In the genomic region with DNA sequence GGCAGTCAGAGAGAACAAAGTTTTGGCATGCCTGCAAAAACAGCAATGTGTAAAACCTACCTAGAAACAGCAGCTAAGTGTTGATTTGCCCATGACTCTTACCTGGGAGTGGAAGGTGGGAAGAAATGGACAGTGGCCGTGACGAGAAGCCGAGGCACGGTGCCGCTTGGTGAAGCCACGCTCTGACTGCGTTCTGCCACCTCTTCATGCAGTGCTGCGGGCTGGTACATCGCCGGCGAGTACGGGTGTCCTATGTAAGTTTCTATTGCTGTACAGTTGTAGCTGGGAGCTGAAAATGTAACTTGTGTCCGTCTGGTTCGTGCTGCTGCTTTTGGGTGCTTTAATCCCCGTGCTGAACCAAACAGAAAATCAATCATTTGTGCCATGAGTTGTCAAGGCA, we compare ENCODE assay signal across 12 mouse cellular contexts.
DNase-seq lines count a peak whose midpoint lies in the region; ATAC-seq and TF ChIP-seq lines count a peak whose summit lies in the region.
"Had no signal": no experiment of that assay in that cellular context is flagged by ENCODE, and none has a peak within 500 bp of the region (broad histone marks: within the 10 kb centered on the region; RNA-seq: fewer than 3 reads in every experiment).

No protein-coding gene starts in this region.

- no peak for DNase-seq in heart, postnatal 10 days
- DNase-seq in cerebellum, postnatal 10 days, result peak; percentile 7 to 23
- DNase-seq in hindbrain, postnatal 0 days (ENCODE audit: low spot score), result peak; percentile 17
- DNase-seq in ovary, postnatal 36 days (ENCODE audit: low spot score), result no peak
- DNase-seq in urinary bladder, postnatal 4 days (ENCODE audit: low spot score in 2 of 2), result no peak
- DNase-seq: adrenal gland, postnatal 10 days; kidney, adult 18-20 months had no signal

- TF ChIP-seq CTCF in hindbrain, postnatal 0 days (IDR thresholded peaks at IDR 0.05; ENCODE audit: low read depth), result no peak

- peak overlapping the region; percentile 6; the same call in 1 of the 2 replicates for H3K27ac ChIP-seq in heart, embryonic 13.5 days (replicated peaks)
- H3K27ac ChIP-seq in hindbrain, postnatal 0 days, result peak overlapping the region; percentile 66; the same call in 1 of the 2 replicates
- peak overlapping the region; percentile 66 for H3K27ac ChIP-seq in neural tube, embryonic 15.5 days (replicated peaks)
- H3K27ac ChIP-seq: liver, embryonic 14.5 days had no signal

- H3K9ac ChIP-seq in heart, embryonic 13.5 days, result no peak overlapping the region
- H3K9ac ChIP-seq in hindbrain, postnatal 0 days (replicated peaks; ENCODE audit: low read length), result peak overlapping the region; percentile 33
- peak overlapping the region; percentile 32; the same call in 1 of the 2 replicates for H3K9ac ChIP-seq in neural tube, embryonic 15.5 days (replicated peaks)
- H3K9ac ChIP-seq: liver, embryonic 14.5 days had no signal

- H3K4me2 ChIP-seq in heart, embryonic 13.5 days, result no peak overlapping the region
- peak overlapping the region; percentile 56 for H3K4me2 ChIP-seq in hindbrain, postnatal 0 days (ENCODE audit: low read depth, low read length)
- H3K4me2 ChIP-seq in neural tube, embryonic 15.5 days, result peak overlapping the region; percentile 49

- H3K4me1 ChIP-seq in heart, embryonic 13.5 days, result peaks cover 49% of the 10 kb centered on the region
- no peaks in the 10 kb centered on the region for H3K4me1 ChIP-seq in hindbrain, postnatal 0 days (ENCODE audit: insufficient read depth, low read length)
- peaks cover 16% of the 10 kb centered on the region for H3K4me1 ChIP-seq in neural tube, embryonic 15.5 days

- no peaks in the 10 kb centered on the region for H3K9me3 ChIP-seq in heart, embryonic 13.5 days
- no peaks in the 10 kb centered on the region for H3K9me3 ChIP-seq in hindbrain, postnatal 0 days (ENCODE audit: low read length)
- H3K9me3 ChIP-seq in neural tube, embryonic 15.5 days (replicated peaks), result no peaks in the 10 kb centered on the region

- H3K36me3 ChIP-seq in heart, embryonic 13.5 days, result no peaks in the 10 kb centered on the region
- no peaks in the 10 kb centered on the region for H3K36me3 ChIP-seq in hindbrain, postnatal 0 days (ENCODE audit: insufficient read depth, low read length)
- no peaks in the 10 kb centered on the region for H3K36me3 ChIP-seq in neural tube, embryonic 15.5 days

- WGBS in heart, embryonic 13.5 days, result 76% methylated on average over 15 of the region's 15 CpGs
- 66% methylated on average over 15 of the region's 15 CpGs for WGBS in hindbrain, postnatal 0 days
- WGBS in neural tube, embryonic 15.5 days, result 70% methylated on average over 15 of the region's 15 CpGs

- H3K4me3 ChIP-seq in heart, embryonic 13.5 days, result no peak overlapping the region
- H3K4me3 ChIP-seq in hindbrain, postnatal 0 days (ENCODE audit: low read length), result peak overlapping the region; percentile 36
- H3K4me3 ChIP-seq in neural tube, embryonic 15.5 days (replicated peaks), result peak overlapping the region; percentile 25

- H3K27me3 ChIP-seq in heart, embryonic 13.5 days (replicated peaks), result no peaks in the 10 kb centered on the region
- H3K27me3 ChIP-seq in hindbrain, postnatal 0 days (ENCODE audit: insufficient read depth, low read length), result no peaks in the 10 kb centered on the region
- H3K27me3 ChIP-seq in neural tube, embryonic 15.5 days (replicated peaks), result no peaks in the 10 kb centered on the region
- H3K27me3 ChIP-seq: CH12.LX had no signal

- ATAC-seq in heart, embryonic 13.5 days (ENCODE audit: extremely low read depth, insufficient number of reproducible peaks, low FRiP score, low TSS enrichment), result no peak
- 0 out of 2 replicates have a peak, but pooled peaks have one; percentile 36 for ATAC-seq in hindbrain, postnatal 0 days
- peak; percentile 64 for ATAC-seq in neural tube, embryonic 15.5 days (ENCODE audit: low FRiP score)
- ATAC-seq in megakaryocyte-erythroid progenitor cell, adult 5-6 weeks (replicated peaks; ENCODE audit: low FRiP score, low TSS enrichment, poor library complexity, severe bottlenecking), result no peak

- intact Hi-C loops in heart, postnatal 10 days (cut with DNase I), result no loop called here

Comparison
In these comparisons a context has a peak if more than half of its experiments do, and no peak if none do; other contexts are left out.
1. ATAC-seq: peak in hindbrain, postnatal 0 days (single experiment) and neural tube, embryonic 15.5 days (single experiment); none in heart, embryonic 13.5 days (single experiment) and megakaryocyte-erythroid progenitor cell, adult 5-6 weeks (single experiment).
2. H3K27ac ChIP-seq: peak in every context shown above with its lines; median percentile 66 in hindbrain, postnatal 0 days; 66 in neural tube, embryonic 15.5 days; 6 in heart, embryonic 13.5 days.
3. DNase-seq: peak in cerebellum, postnatal 10 days (2 of 2) and hindbrain, postnatal 0 days (single experiment); none in heart, postnatal 10 days (0 of 2), ovary, postnatal 36 days (single experiment) and urinary bladder, postnatal 4 days (0 of 2).